8 mouse cellular contexts compared by ENCODE assay signal in the genomic region with DNA sequence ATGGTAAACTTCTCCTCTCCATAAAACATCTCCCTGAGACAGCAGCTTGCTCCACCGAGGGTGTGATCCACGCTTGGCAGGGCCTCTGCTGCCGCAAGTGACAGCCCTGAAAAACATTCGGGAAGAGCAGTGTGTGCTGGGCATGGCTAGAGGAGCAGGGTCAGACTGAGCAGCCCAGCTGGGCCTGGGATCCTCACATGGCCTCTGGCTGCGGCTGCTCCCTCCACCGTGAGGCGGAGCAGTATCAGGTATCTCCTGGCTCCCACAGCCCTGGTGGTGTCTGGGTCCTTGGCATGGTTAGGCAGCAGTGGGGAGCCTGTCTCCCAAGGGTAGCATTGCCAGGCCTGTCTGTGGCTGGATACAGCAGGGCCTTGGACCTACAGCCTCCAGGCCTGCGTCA. TPM values are rescaled to one million over a fixed set of nuclear protein-coding genes. Genes with fewer than 3 reads are reported as not detected.
A peak's percentile ranks its signal among the peaks of the same experiment; 100 is the strongest.
DNase-seq lines count a peak whose midpoint lies in the region; ATAC-seq and TF ChIP-seq lines count a peak whose summit lies in the region.

No protein-coding gene starts in this region.

- H3K9me3 ChIP-seq in intestine, embryonic 14.5 days (ENCODE audit: control insufficient read depth, low read length) = no peaks in the 10 kb centered on the region
- H3K9me3 ChIP-seq in neural tube, embryonic 14.5 days (ENCODE audit: control insufficient read depth, low read length) = no peaks in the 10 kb centered on the region

- TF ChIP-seq CTCF in gastrocnemius, adult 2 months (IDR thresholded peaks at IDR 0.05) = peak; percentile 9; the same call in 1 of the 2 replicates

- H3K27ac ChIP-seq in gastrocnemius, adult 2 months = peak overlapping the region; percentile 96
- H3K27ac ChIP-seq in intestine, embryonic 14.5 days (ENCODE audit: low read depth) = 0 out of 2 replicates have a peak overlapping the region, but pooled peaks have one; percentile 7
- H3K27ac ChIP-seq in neural tube, embryonic 14.5 days (ENCODE audit: low read depth, low read length) = peak overlapping the region; percentile 87

- intact Hi-C loops in gastrocnemius, adult 2 months (cut with DNase I) = loop anchor here (2.0 kb wide), 2 partner anchors 17 to 37 kb away; no protein-coding TSS in a partner anchor

- DNase-seq in embryo, embryonic 10 days (ENCODE audit: low spot score) = peak; percentile 54
- DNase-seq in embryo, embryonic 11 days = no peak
- peak; percentile 75 for DNase-seq in adrenal gland, adult 8-10 months
- DNase-seq in gastrocnemius, adult 2 months = peak; percentile 94
- DNase-seq in intestine, embryonic 14.5 days (ENCODE audit: low spot score) = no peak
- no peak for DNase-seq in thymus, adult 18-20 months
- no peak for DNase-seq in ovary, postnatal 10 days (ENCODE audit: low spot score)

- H3K4me1 ChIP-seq in intestine, embryonic 14.5 days (replicated peaks; ENCODE audit: control insufficient read depth, insufficient read depth, low read length) = peaks cover 44% of the 10 kb centered on the region
- H3K4me1 ChIP-seq in neural tube, embryonic 14.5 days (ENCODE audit: control insufficient read depth, insufficient read depth, low read length) = peaks cover 81% of the 10 kb centered on the region

- no peaks in the 10 kb centered on the region for H3K27me3 ChIP-seq in intestine, embryonic 14.5 days (replicated peaks; ENCODE audit: control insufficient read depth, insufficient read depth, low read length)
- no peaks in the 10 kb centered on the region for H3K27me3 ChIP-seq in neural tube, embryonic 14.5 days (ENCODE audit: control insufficient read depth, insufficient read depth, low read length)

- H3K4me2 ChIP-seq in intestine, embryonic 14.5 days (ENCODE audit: low read length) = no peak overlapping the region
- no peak overlapping the region for H3K4me2 ChIP-seq in neural tube, embryonic 14.5 days (ENCODE audit: low read depth, low read length)

- H3K9ac ChIP-seq in intestine, embryonic 14.5 days (ENCODE audit: low read length) = no peak overlapping the region
- peak overlapping the region; percentile 32; the same call in 1 of the 2 replicates for H3K9ac ChIP-seq in neural tube, embryonic 14.5 days (replicated peaks; ENCODE audit: low read depth, low read length)

- ATAC-seq in intestine, embryonic 14.5 days (replicated peaks; ENCODE audit: low FRiP score, low TSS enrichment, low read depth) = no peak
- peak; percentile 23 for ATAC-seq in neural tube, embryonic 14.5 days (ENCODE audit: low read depth)

- WGBS in intestine, embryonic 14.5 days = 33% methylated on average over 8 of the region's 8 CpGs
- 11% methylated on average over 8 of the region's 8 CpGs for WGBS in neural tube, embryonic 14.5 days

- H3K36me3 ChIP-seq in intestine, embryonic 14.5 days (ENCODE audit: control insufficient read depth, insufficient read depth, low read length) = 0 out of 2 replicates have a peak, but pooled peaks cover 1% of the 10 kb centered on the region
- no peaks in the 10 kb centered on the region for H3K36me3 ChIP-seq in neural tube, embryonic 14.5 days (ENCODE audit: control insufficient read depth, insufficient read depth, low read length)

- no peak overlapping the region for H3K4me3 ChIP-seq in gastrocnemius, adult 2 months
- H3K4me3 ChIP-seq in intestine, embryonic 14.5 days (ENCODE audit: low read depth, low read length) = no peak overlapping the region
- H3K4me3 ChIP-seq in neural tube, embryonic 14.5 days (ENCODE audit: low read depth, low read length) = no peak overlapping the region

RNA-seq across cellular contexts. Expression of gene Zmiz1, which starts 38.6 kb away (rescaled TPM):
- 100 to 1,000 TPM in 2 of 4 experiments, 10 to 100 TPM in 2; 90.3 to 192 (median 125) TPM for total RNA-seq in adrenal gland, adult 8-10 months (2022)
- 10 to 100 TPM; 27.4 to 34.5 TPM for total RNA-seq in gastrocnemius, adult 2 months (2021)
- 37.4 and 39.0 TPM in 2 replicates for polyA plus RNA-seq in intestine, embryonic 14.5 days (2014; fragmentation: Nextera tagmentation; extraction: Ambion mirVana)
- 72.7 and 75.0 TPM in 2 replicates for polyA plus RNA-seq in neural tube, embryonic 14.5 days (2014; fragmentation: Nextera tagmentation; extraction: Ambion mirVana)

Comparison
In these comparisons a context has a peak if more than half of its experiments do, and no peak if none do; other contexts are left out.
1. DNase-seq: peak in embryo, embryonic 10 days (single experiment), adrenal gland, adult 8-10 months (single experiment) and gastrocnemius, adult 2 months (single experiment); none in embryo, embryonic 11 days (single experiment), intestine, embryonic 14.5 days (single experiment), thymus, adult 18-20 months (0 of 2) and ovary, postnatal 10 days (single experiment).
2. H3K27ac ChIP-seq: peak in every context shown above with its lines; median percentile 96 in gastrocnemius, adult 2 months; 87 in neural tube, embryonic 14.5 days; 7 in intestine, embryonic 14.5 days.